Mouse (Mus musculus): ENCODE results near the gene Fam114a2. TPM values are rescaled to one million over a fixed set of nuclear protein-coding genes. Genes with fewer than 3 reads are reported as not detected.

Fam114a2 gene
- polyA plus RNA-seq, 1 experiment from 2014 or later, result 71.8 TPM

DNA sequence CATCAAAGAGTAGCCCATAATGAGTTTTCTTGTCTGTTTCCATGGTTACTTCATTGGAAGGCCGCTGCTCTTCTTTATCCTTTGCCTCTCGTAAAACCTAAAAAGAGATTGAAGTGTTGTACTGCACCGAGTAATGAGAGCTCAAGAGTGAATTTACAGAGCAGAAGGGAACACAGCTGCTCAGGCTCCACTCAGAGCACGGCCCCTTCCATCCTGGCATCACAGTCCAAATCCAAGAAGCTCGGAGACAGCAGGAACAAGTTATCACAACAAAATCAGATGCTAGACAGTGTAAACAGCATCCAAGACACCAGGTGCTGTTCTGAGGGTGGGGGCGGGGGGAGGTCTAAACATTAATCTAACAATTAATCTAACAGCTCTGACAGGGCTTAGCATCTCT, 11.5 kb downstream of the Fam114a2 start:
- Histone ChIP-seq H3K27ac (replicated peaks) (peak overlapping the region; percentile 49; the same call in 1 of the 2 replicates), H3K4me3 (no peak overlapping the region), H3K9me3 (replicated peaks) (no peaks in the 10 kb centered on the region), H3K4me1 (peaks cover 15% of the 10 kb centered on the region), H3K27me3 (ENCODE audit: low read depth, poor library complexity, severe bottlenecking) (no peaks in the 10 kb centered on the region), H3K36me3 (peaks cover 95% of the 10 kb centered on the region)
- no peak for DNase-seq (ENCODE audit: low spot score)
- 40% methylated on average over 6 of the region's 6 CpGs for WGBS

GRCm38 (mm10) chr11:57503155-57503554, 15.3 kb downstream of the Fam114a2 start:
- WGBS, result 90% methylated on average over 5 of the region's 5 CpGs
- Histone ChIP-seq H3K4me3 (no peak overlapping the region), H3K27ac (replicated peaks) (no peak overlapping the region), H3K36me3 (peaks cover 96% of the 10 kb centered on the region), H3K27me3 (ENCODE audit: low read depth, poor library complexity, severe bottlenecking) (no peaks in the 10 kb centered on the region), H3K4me1 (peaks cover 15% of the 10 kb centered on the region), H3K9me3 (replicated peaks) (no peaks in the 10 kb centered on the region)
- no peak for DNase-seq (ENCODE audit: low spot score)

GRCm38 (mm10) chr11:57498215-57498614, 20.2 kb downstream of the Fam114a2 start:
- H3K27ac ChIP-seq (replicated peaks), result no peak overlapping the region
- WGBS, result 95% methylated on average over 5 of the region's 5 CpGs
- peaks cover 93% of the 10 kb centered on the region for H3K36me3 ChIP-seq
- peaks cover 10% of the 10 kb centered on the region; the same call in 1 of the 2 replicates for H3K4me1 ChIP-seq
- H3K9me3 ChIP-seq (replicated peaks), result no peaks in the 10 kb centered on the region
- DNase-seq (ENCODE audit: low spot score), result no peak
- H3K4me3 ChIP-seq, result no peak overlapping the region
- no peaks in the 10 kb centered on the region for H3K27me3 ChIP-seq (ENCODE audit: low read depth, poor library complexity, severe bottlenecking)

- no peak for DNase-seq (ENCODE audit: low spot score)
- no peaks in the 10 kb centered on the region for H3K9me3 ChIP-seq (replicated peaks)
- 60% methylated on average over 3 of the region's 3 CpGs for WGBS
- no peak overlapping the region for H3K27ac ChIP-seq (replicated peaks)
- H3K36me3 ChIP-seq, result peaks cover 93% of the 10 kb centered on the region
- no peak overlapping the region for H3K4me3 ChIP-seq
- H3K27me3 ChIP-seq (ENCODE audit: low read depth, poor library complexity, severe bottlenecking), result no peaks in the 10 kb centered on the region
- peaks cover 10% of the 10 kb centered on the region; the same call in 1 of the 2 replicates for H3K4me1 ChIP-seq
These were observed 20.7 kb downstream of the Fam114a2 start for GRCm38 (mm10) chr11:57497701-57498100.

GRCm38 (mm10) chr11:57496462-57497039, 21.9 kb downstream of the Fam114a2 start:
- no peak overlapping the region for H3K27ac ChIP-seq (replicated peaks)
- no peak overlapping the region for H3K4me3 ChIP-seq
- H3K27me3 ChIP-seq (ENCODE audit: low read depth, poor library complexity, severe bottlenecking), result no peaks in the 10 kb centered on the region
- H3K9me3 ChIP-seq (replicated peaks), result no peaks in the 10 kb centered on the region
- no peak for DNase-seq (ENCODE audit: low spot score)
- peaks cover 93% of the 10 kb centered on the region for H3K36me3 ChIP-seq
- peaks cover 10% of the 10 kb centered on the region; the same call in 1 of the 2 replicates for H3K4me1 ChIP-seq
- 64% methylated on average over 3 of the region's 3 CpGs for WGBS

DNA sequence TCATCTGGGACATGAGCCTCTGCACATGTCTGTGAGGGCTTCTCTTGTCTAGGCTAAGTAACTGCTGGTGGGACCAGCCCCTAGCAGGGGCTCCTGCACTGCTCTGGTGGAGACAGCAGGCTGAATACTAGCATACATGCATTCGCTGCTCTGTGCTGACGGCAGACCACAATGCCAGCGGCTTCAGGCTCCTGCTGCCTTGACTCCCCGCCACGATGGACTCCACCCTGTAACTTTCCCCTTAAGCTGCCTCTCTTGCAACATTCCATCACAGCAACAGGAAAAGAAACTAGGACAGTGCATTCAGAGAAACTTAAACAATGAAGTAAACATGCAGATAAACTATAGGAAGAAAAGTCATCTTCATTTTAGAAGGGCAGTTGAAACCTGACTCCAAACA, 30.0 kb downstream of the Fam114a2 start:
- H3K9me3 ChIP-seq (replicated peaks), result no peaks in the 10 kb centered on the region
- peaks cover 83% of the 10 kb centered on the region for H3K36me3 ChIP-seq
- H3K27ac ChIP-seq (replicated peaks), result no peak overlapping the region
- DNase-seq (ENCODE audit: low spot score), result no peak
- WGBS, result 85% methylated on average over 5 of the region's 5 CpGs
- H3K4me1 ChIP-seq, result no peaks in the 10 kb centered on the region
- H3K4me3 ChIP-seq, result no peak overlapping the region
- no peaks in the 10 kb centered on the region for H3K27me3 ChIP-seq (ENCODE audit: low read depth, poor library complexity, severe bottlenecking)

DNA sequence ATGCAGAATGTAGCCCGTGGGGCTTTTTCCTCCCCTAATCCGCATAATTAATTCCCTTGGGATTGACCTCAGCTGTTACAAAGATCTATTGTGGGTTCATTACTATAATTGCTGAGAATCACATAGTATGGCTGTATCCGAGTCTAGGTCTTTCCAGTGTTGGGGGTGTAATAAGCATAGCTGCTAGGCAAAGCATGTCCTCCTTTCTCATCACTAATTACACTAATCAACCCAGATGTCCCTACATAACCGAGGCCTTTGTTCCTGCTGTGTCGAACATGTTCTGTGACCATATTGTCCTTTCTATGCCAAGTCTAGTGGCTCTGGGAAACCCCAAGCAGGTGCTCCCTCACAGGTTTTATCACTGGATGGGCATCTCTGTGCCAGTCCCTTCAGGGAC, 40.3 kb downstream of the Fam114a2 start:
- WGBS, result 94% methylated on average over 5 of the region's 5 CpGs
- Histone ChIP-seq H3K27ac (replicated peaks) (no peak overlapping the region), H3K9me3 (replicated peaks) (peaks cover 11% of the 10 kb centered on the region; the same call in 1 of the 2 replicates), H3K4me1 (peaks cover 9% of the 10 kb centered on the region), H3K36me3 (peaks cover 47% of the 10 kb centered on the region), H3K4me3 (no peak overlapping the region), H3K27me3 (ENCODE audit: low read depth, poor library complexity, severe bottlenecking) (no peaks in the 10 kb centered on the region)
- no peak for DNase-seq (ENCODE audit: low spot score)

- Histone ChIP-seq H3K36me3 (peaks cover 19% of the 10 kb centered on the region), H3K27ac (replicated peaks) (no peak overlapping the region), H3K4me3 (no peak overlapping the region), H3K9me3 (replicated peaks) (peaks cover 11% of the 10 kb centered on the region; the same call in 1 of the 2 replicates), H3K27me3 (ENCODE audit: low read depth, poor library complexity, severe bottlenecking) (no peaks in the 10 kb centered on the region), H3K4me1 (peaks cover 12% of the 10 kb centered on the region)
- WGBS, result 57% methylated on average over 6 of the region's 6 CpGs
- DNase-seq (ENCODE audit: low spot score), result peak; percentile 50
These were observed 43.3 kb downstream of the Fam114a2 start for GRCm38 (mm10) chr11:57475119-57475518.

DNA sequence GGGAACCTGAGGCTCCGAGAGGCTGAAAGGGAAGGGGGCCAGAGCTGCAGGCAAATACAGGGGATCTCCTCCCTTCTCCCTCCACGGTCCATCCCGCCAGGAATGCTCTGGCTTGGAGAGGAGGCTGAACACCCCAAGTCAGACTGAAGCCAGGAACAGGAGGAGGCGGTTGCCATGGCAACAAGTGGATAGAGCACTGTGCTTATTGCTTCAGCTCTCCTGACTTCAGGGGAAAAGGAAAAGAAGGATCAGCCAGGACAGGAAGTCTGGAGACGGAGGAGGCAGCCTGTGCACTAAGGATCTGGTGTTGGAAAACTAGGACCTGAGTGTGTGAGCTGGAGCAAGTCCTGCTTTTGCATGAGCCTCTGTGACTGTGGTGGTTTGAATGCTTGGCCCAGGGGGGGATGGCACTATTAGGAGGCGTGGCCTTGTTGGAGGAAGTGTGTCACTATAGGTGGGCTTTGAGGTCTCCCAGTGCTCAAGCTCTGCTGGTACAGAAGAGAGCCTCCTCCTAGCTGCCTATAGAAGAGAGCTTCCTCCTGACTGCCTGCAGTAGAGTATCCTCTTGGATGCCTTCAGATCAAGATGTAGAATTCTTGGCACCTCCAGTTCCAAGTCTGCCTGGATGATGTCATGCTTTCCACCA, 44.0 kb downstream of the Fam114a2 start:
- H3K36me3 ChIP-seq, result peaks cover 12% of the 10 kb centered on the region
- DNase-seq (ENCODE audit: low spot score), result no peak
- no peaks in the 10 kb centered on the region for H3K27me3 ChIP-seq (ENCODE audit: low read depth, poor library complexity, severe bottlenecking)
- H3K4me1 ChIP-seq, result peaks cover 14% of the 10 kb centered on the region
- 64% methylated on average over 6 of the region's 6 CpGs for WGBS
- H3K4me3 ChIP-seq, result no peak overlapping the region
- H3K9me3 ChIP-seq (replicated peaks), result peaks cover 7% of the 10 kb centered on the region; the same call in 1 of the 2 replicates
- H3K27ac ChIP-seq (replicated peaks), result no peak overlapping the region

DNA sequence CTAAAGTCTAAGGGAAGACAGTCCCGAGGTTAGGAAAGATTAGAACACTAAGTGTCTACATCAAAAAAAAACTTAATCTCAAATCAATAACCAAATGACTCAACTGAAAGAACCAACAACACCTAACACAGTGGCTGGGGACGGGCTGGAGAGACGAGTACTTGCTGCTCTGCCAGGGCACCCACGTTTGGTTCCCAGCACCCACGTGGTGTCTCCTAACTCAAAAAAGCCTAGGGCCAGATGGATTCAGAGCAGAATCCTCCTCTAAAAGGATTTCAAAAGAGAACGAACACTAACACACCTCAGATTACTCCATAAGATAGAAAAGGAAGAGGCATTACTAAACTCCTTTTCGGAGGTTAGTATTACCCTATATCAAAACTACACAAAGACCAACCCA, 47.4 kb downstream of the Fam114a2 start:
- Histone ChIP-seq H3K27ac (replicated peaks) (no peak overlapping the region), H3K36me3 (no peaks in the 10 kb centered on the region), H3K4me1 (peaks cover 18% of the 10 kb centered on the region), H3K4me3 (no peak overlapping the region), H3K27me3 (ENCODE audit: low read depth, poor library complexity, severe bottlenecking) (no peaks in the 10 kb centered on the region), H3K9me3 (replicated peaks) (no peaks in the 10 kb centered on the region)
- no peak for DNase-seq (ENCODE audit: low spot score)
- WGBS, result 83% methylated on average over 7 of the region's 7 CpGs

DNA sequence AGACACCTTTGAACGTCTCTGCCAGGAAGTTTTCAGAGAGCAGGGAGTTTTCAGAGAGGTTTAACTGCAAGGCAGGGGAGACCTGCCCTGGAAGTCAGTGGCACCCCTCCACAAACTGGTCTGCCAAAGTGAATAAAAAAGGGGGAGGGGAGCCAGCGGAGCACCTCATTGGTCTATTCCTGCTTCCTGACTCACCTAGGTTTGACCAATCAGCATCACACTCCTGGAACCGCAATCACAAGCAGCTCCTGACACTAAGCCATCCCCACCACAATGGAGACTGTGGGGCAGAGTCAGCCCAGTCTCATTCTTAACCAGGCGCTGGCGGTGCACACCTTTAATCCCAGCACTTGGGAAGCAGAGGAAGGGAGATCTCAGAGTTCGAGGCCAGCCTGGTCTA, 48.4 kb downstream of the Fam114a2 start:
- no peaks in the 10 kb centered on the region for H3K36me3 ChIP-seq
- no peak for DNase-seq (ENCODE audit: low spot score)
- H3K4me3 ChIP-seq, result no peak overlapping the region
- no peaks in the 10 kb centered on the region for H3K27me3 ChIP-seq (ENCODE audit: low read depth, poor library complexity, severe bottlenecking)
- peaks cover 18% of the 10 kb centered on the region for H3K4me1 ChIP-seq
- no peak overlapping the region for H3K27ac ChIP-seq (replicated peaks)
- WGBS, result 50% methylated on average over 6 of the region's 6 CpGs
- H3K9me3 ChIP-seq (replicated peaks), result no peaks in the 10 kb centered on the region

- no peaks in the 10 kb centered on the region for H3K36me3 ChIP-seq
- no peak overlapping the region for H3K4me3 ChIP-seq
- H3K4me1 ChIP-seq, result 0 out of 2 replicates have a peak, but pooled peaks cover 10% of the 10 kb centered on the region
- H3K9me3 ChIP-seq (replicated peaks), result no peaks in the 10 kb centered on the region
- WGBS, result 72% methylated on average over 4 of the region's 4 CpGs
- DNase-seq (ENCODE audit: low spot score), result no peak
- no peak overlapping the region for H3K27ac ChIP-seq (replicated peaks)
- H3K27me3 ChIP-seq (ENCODE audit: low read depth, poor library complexity, severe bottlenecking), result no peaks in the 10 kb centered on the region
These were observed 49.7 kb downstream of the Fam114a2 start for GRCm38 (mm10) chr11:57468706-57469105.

All from midbrain, embryonic 10.5 days (tissue).